Comparison of ENCODE assay signal across 9 mouse cellular contexts in the genomic region with DNA sequence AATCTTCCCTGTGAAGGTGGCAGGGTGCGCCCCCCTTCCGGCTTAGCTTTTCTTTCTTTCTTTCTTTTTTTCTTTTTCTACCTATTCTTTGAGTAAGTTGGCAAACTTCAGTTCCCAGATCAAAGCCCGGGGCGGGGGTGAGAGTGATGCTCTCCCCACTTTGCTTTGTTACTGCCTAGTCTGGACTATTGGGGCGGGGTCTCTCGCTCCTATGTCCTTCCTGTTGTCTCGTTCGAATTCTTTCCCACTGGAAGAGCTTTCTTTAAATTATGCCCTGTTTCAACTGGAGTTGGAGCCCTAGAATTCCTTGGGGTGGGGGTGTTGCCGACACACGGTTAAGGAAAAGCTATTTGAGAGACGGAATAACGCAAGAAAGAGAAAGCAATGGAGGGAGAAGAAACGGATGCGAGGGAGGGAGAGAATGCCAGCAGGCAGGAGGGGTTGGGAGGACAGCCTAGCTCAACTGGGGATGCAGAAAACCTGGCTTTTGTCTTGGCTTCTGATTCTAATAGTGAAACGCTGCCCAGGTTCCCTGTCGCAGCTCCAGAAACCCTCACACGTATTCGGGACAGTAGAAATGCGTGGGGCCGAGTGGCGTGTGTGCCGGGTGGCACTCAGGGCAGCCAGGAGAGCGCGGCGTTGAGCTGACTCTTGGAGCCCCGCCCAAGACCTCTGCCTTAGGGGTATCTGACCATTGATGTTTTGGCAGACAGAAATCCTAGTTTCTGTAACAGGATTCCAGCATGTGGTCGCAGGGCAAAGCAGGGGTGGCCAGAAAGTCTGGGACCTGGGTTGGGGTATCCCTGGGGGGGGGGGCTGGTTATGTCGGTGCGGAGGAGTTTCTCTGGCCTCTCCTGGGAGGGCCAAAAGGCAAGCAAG. TPM values are rescaled to one million over a fixed set of nuclear protein-coding genes. Genes with fewer than 3 reads are reported as not detected.
DNase-seq lines count a peak whose midpoint lies in the region; ATAC-seq and TF ChIP-seq lines count a peak whose summit lies in the region.
"Had no signal": no experiment of that assay in that cellular context is flagged by ENCODE, and none has a peak within 500 bp of the region (broad histone marks: within the 10 kb centered on the region; RNA-seq: fewer than 3 reads in every experiment).

No protein-coding gene starts in this region.

- no peak for TF ChIP-seq POLR2A in embryonic fibroblast, embryonic 13.5 days (IDR thresholded peaks at IDR 0.05; ENCODE audit: low read depth, low read length)
- TF ChIP-seq POLR2A in olfactory bulb, adult 2 months (IDR thresholded peaks at IDR 0.05; ENCODE audit: insufficient read depth, low read depth, low read length), result no peak

- H3K9me3 ChIP-seq in lung, embryonic 15.5 days, result no peaks in the 10 kb centered on the region
- H3K9me3 ChIP-seq in intestine, embryonic 16.5 days (ENCODE audit: control insufficient read depth, low read length), result no peaks in the 10 kb centered on the region

- H3K4me3 ChIP-seq in lung, embryonic 15.5 days, result peak overlapping the region; percentile 14; the same call in 1 of the 2 replicates
- H3K4me3 ChIP-seq in embryonic fibroblast, embryonic 13.5 days (ENCODE audit: insufficient read depth, low read length), result peak overlapping the region; percentile 13; the same call in 1 of the 2 replicates
- peak overlapping the region; percentile 3; the same call in 1 of the 2 replicates for H3K4me3 ChIP-seq in intestine, embryonic 16.5 days (ENCODE audit: low read length)
- peak overlapping the region; percentile 22 for H3K4me3 ChIP-seq in olfactory bulb, adult 2 months (ENCODE audit: insufficient read depth, low read depth, low read length)

- TF ChIP-seq CTCF in embryonic fibroblast, embryonic 13.5 days (IDR thresholded peaks at IDR 0.05; ENCODE audit: borderline replicate concordance, insufficient read depth, low read length), result no peak
- no peak for TF ChIP-seq CTCF in olfactory bulb, adult 2 months (IDR thresholded peaks at IDR 0.05; ENCODE audit: insufficient read depth, low read depth, low read length)

- no peak overlapping the region for H3K9ac ChIP-seq in lung, embryonic 15.5 days
- no peak overlapping the region for H3K9ac ChIP-seq in intestine, embryonic 16.5 days (ENCODE audit: low read depth, low read length)

- DNase-seq in lung, postnatal 4 days, result no peak
- no peak for DNase-seq in frontal cortex, postnatal 14 days (ENCODE audit: low spot score in 2 of 2)
- DNase-seq in spleen, postnatal 4 days (ENCODE audit: low spot score in 2 of 2), result no peak
- DNase-seq in thymus, postnatal 36 days, result no peak

- peak overlapping the region; percentile 38 for H3K4me2 ChIP-seq in lung, embryonic 15.5 days
- H3K4me2 ChIP-seq in intestine, embryonic 16.5 days (ENCODE audit: low read depth, low read length), result no peak overlapping the region

- no peaks in the 10 kb centered on the region for H3K36me3 ChIP-seq in lung, embryonic 15.5 days
- H3K36me3 ChIP-seq in intestine, embryonic 16.5 days (ENCODE audit: control insufficient read depth, insufficient read depth, low read length), result no peaks in the 10 kb centered on the region

- no peak for ATAC-seq in lung, embryonic 15.5 days (ENCODE audit: borderline replicate concordance, extremely low read depth, low FRiP score, low TSS enrichment)
- ATAC-seq in intestine, embryonic 16.5 days, result no peak

- 2% methylated on average over 29 of the region's 29 CpGs for WGBS in lung, embryonic 15.5 days
- 2% methylated on average over 29 of the region's 29 CpGs for WGBS in intestine, embryonic 16.5 days
- WGBS in olfactory bulb, adult 2 months, result 3% methylated on average over 29 of the region's 29 CpGs

- H3K27ac ChIP-seq in lung, embryonic 15.5 days, result no peak overlapping the region
- H3K27ac ChIP-seq in embryonic fibroblast, embryonic 13.5 days (ENCODE audit: insufficient read depth, low read length), result no peak overlapping the region
- H3K27ac ChIP-seq in intestine, embryonic 16.5 days (ENCODE audit: low read length), result no peak overlapping the region
- no peak overlapping the region for H3K27ac ChIP-seq in olfactory bulb, adult 2 months (ENCODE audit: insufficient read depth, low read depth, low read length)

- H3K27me3 ChIP-seq in lung, embryonic 15.5 days, result peaks cover 75% of the 10 kb centered on the region
- peaks cover 67% of the 10 kb centered on the region for H3K27me3 ChIP-seq in intestine, embryonic 16.5 days (replicated peaks; ENCODE audit: control insufficient read depth, insufficient read depth, low read length)

- H3K4me1 ChIP-seq in lung, embryonic 15.5 days, result peaks cover 10% of the 10 kb centered on the region; the same call in 1 of the 2 replicates
- H3K4me1 ChIP-seq in embryonic fibroblast, embryonic 13.5 days (ENCODE audit: control insufficient read depth, insufficient read depth, low read length), result no peaks in the 10 kb centered on the region; the same call in 1 of the 2 replicates
- peaks cover 3% of the 10 kb centered on the region; the same call in 1 of the 2 replicates for H3K4me1 ChIP-seq in intestine, embryonic 16.5 days (ENCODE audit: control insufficient read depth, insufficient read depth, low read length)
- H3K4me1 ChIP-seq in olfactory bulb, adult 2 months (ENCODE audit: control insufficient read depth, insufficient read depth, low read length), result peaks cover 10% of the 10 kb centered on the region

RNA-seq across cellular contexts. Expression of gene Adcyap1, which starts 1.8 kb away (rescaled TPM):
- polyA plus RNA-seq in lung, embryonic 15.5 days (2015; fragmentation: Nextera tagmentation; extraction: Ambion mirVana), result 0.17 and 0.30 TPM in 2 replicates
- polyA plus RNA-seq in embryonic fibroblast, embryonic 13.5 days (2011; ENCODE audit: insufficient read length, low read depth, missing spikeins), result not detected in 2 replicates
- polyA plus RNA-seq in intestine, embryonic 16.5 days (2015; fragmentation: Nextera tagmentation; extraction: Ambion mirVana), result 0.64 and 0.80 TPM in 2 replicates
- not detected in 2 replicates for polyA plus RNA-seq in olfactory bulb, adult 2 months (2012; ENCODE audit: insufficient read depth, insufficient read length, low replicate concordance, missing spikeins)
- polyA plus RNA-seq: liver, embryonic 16.5 days had no signal
